8 mouse cellular contexts compared by ENCODE assay signal in genomic region chr13:93939363-93940127, GRCm38 (mm10).
DNase-seq lines count a peak whose midpoint lies in the region; ATAC-seq lines count a peak whose summit lies in the region.

No protein-coding gene starts in this region.

- no peak for DNase-seq in neural tube, embryonic 10.5 days (ENCODE audit: extremely low spot score, low spot score)
- peak; percentile 57 for DNase-seq in gastrocnemius, postnatal 14 days
- DNase-seq in limb, embryonic 10.5 days (ENCODE audit: low spot score) = no peak
- peak; percentile 42 for DNase-seq in skeletal muscle tissue, adult 2 months (ENCODE audit: low read depth, low spot score)
- no peak for DNase-seq in spleen, adult 12 weeks (ENCODE audit: low spot score)
- DNase-seq in frontal cortex, postnatal 10 days (ENCODE audit: low spot score in 2 of 2) = no peak
- no peak for DNase-seq in layer of hippocampus, postnatal 10 days (ENCODE audit: low spot score in 2 of 2)

- H3K27ac ChIP-seq in neural tube, embryonic 15.5 days (replicated peaks) = 0 out of 2 replicates have a peak overlapping the region, but pooled peaks have one; percentile 11
- H3K27ac ChIP-seq in limb, embryonic 10.5 days = 0 out of 2 replicates have a peak overlapping the region, but pooled peaks have one; percentile 6

- H3K27me3 ChIP-seq in neural tube, embryonic 15.5 days (replicated peaks) = no peaks in the 10 kb centered on the region
- no peaks in the 10 kb centered on the region for H3K27me3 ChIP-seq in limb, embryonic 10.5 days (ENCODE audit: low read depth, poor library complexity, severe bottlenecking)

- WGBS in neural tube, embryonic 15.5 days = 77% methylated on average over 6 of the region's 6 CpGs
- 76% methylated on average over 6 of the region's 6 CpGs for WGBS in limb, embryonic 10.5 days

- H3K4me1 ChIP-seq in neural tube, embryonic 15.5 days = 0 out of 2 replicates have a peak, but pooled peaks cover 6% of the 10 kb centered on the region
- H3K4me1 ChIP-seq in limb, embryonic 10.5 days = peaks cover 32% of the 10 kb centered on the region

- no peak overlapping the region for H3K9ac ChIP-seq in neural tube, embryonic 15.5 days (replicated peaks)

- no peaks in the 10 kb centered on the region for H3K36me3 ChIP-seq in neural tube, embryonic 15.5 days
- no peaks in the 10 kb centered on the region for H3K36me3 ChIP-seq in limb, embryonic 10.5 days

- H3K9me3 ChIP-seq in neural tube, embryonic 15.5 days (replicated peaks) = no peaks in the 10 kb centered on the region
- no peaks in the 10 kb centered on the region for H3K9me3 ChIP-seq in limb, embryonic 10.5 days (replicated peaks)

- ATAC-seq in neural tube, embryonic 15.5 days (ENCODE audit: low FRiP score) = no peak

- no peak overlapping the region for H3K4me2 ChIP-seq in neural tube, embryonic 15.5 days

- intact Hi-C loops in gastrocnemius, postnatal 14 days (cut with DNase I; ENCODE audit: low total_unique reads) = no loop called here

- H3K4me3 ChIP-seq in neural tube, embryonic 15.5 days (replicated peaks) = no peak overlapping the region
- H3K4me3 ChIP-seq in limb, embryonic 10.5 days = no peak overlapping the region

Comparison
In these comparisons a context has a peak if more than half of its experiments do, and no peak if none do; other contexts are left out.
1. DNase-seq: peak in gastrocnemius, postnatal 14 days (single experiment) and skeletal muscle tissue, adult 2 months (single experiment); none in neural tube, embryonic 10.5 days (single experiment), limb, embryonic 10.5 days (single experiment), spleen, adult 12 weeks (single experiment), frontal cortex, postnatal 10 days (0 of 2) and layer of hippocampus, postnatal 10 days (0 of 2).